9 mouse cellular contexts compared by ENCODE assay signal in genomic region chr3:96474909-96475655, GRCm38 (mm10). TPM values are rescaled to one million over a fixed set of nuclear protein-coding genes. Genes with fewer than 3 reads are reported as not detected.
DNase-seq lines count a peak whose midpoint lies in the region; ATAC-seq and TF ChIP-seq lines count a peak whose summit lies in the region.
"Had no signal": no experiment of that assay in that cellular context is flagged by ENCODE, and none has a peak within 500 bp of the region (broad histone marks: within the 10 kb centered on the region; RNA-seq: fewer than 3 reads in every experiment).

No protein-coding gene starts in this region.

- no peaks in the 10 kb centered on the region for H3K9me3 ChIP-seq in liver, embryonic 11.5 days (ENCODE audit: control insufficient read depth, low read length)
- H3K9me3 ChIP-seq in forebrain, embryonic 13.5 days (replicated peaks) = no peaks in the 10 kb centered on the region
- H3K9me3 ChIP-seq in liver, embryonic 12.5 days (replicated peaks) = no peaks in the 10 kb centered on the region

- H3K27ac ChIP-seq in liver, embryonic 11.5 days (ENCODE audit: low read depth, low read length) = no peak overlapping the region
- H3K27ac ChIP-seq in forebrain, embryonic 13.5 days = no peak overlapping the region
- H3K27ac ChIP-seq in liver, embryonic 12.5 days = no peak overlapping the region
- no peak overlapping the region for H3K27ac ChIP-seq in small intestine, adult 2 months (ENCODE audit: insufficient read depth, low read depth, low read length)
- H3K27ac ChIP-seq: macrophage had no signal

- TF ChIP-seq POLR2A in small intestine, adult 2 months (IDR thresholded peaks at IDR 0.05; ENCODE audit: low read depth, low read length) = no peak

- H3K4me2 ChIP-seq in liver, embryonic 11.5 days = peak overlapping the region; percentile 77
- H3K4me2 ChIP-seq in forebrain, embryonic 13.5 days = peak overlapping the region; percentile 67
- H3K4me2 ChIP-seq in liver, embryonic 12.5 days = peak overlapping the region; percentile 70

- 2% methylated on average over 44 of the region's 44 CpGs for WGBS in liver, embryonic 11.5 days
- WGBS in forebrain, embryonic 13.5 days = 2% methylated on average over 44 of the region's 44 CpGs
- WGBS in liver, embryonic 12.5 days (ENCODE audit: insufficient replicate concordance) = 3% methylated on average over 44 of the region's 44 CpGs
- WGBS in small intestine, adult 2 months = 4% methylated on average over 44 of the region's 44 CpGs

- peak overlapping the region; percentile 51; the same call in 1 of the 2 replicates for H3K9ac ChIP-seq in liver, embryonic 11.5 days (ENCODE audit: low read depth, low read length)
- peak overlapping the region; percentile 54 for H3K9ac ChIP-seq in forebrain, embryonic 13.5 days
- peak overlapping the region; percentile 49; the same call in 1 of the 2 replicates for H3K9ac ChIP-seq in liver, embryonic 12.5 days

- DNase-seq in liver, embryonic 11.5 days (ENCODE audit: low spot score) = peak; percentile 41
- no peak for DNase-seq in liver
- DNase-seq in spleen, adult 18-20 months = no peak
- no peak for DNase-seq in spleen, adult 12 weeks (ENCODE audit: low spot score)
- no peak for DNase-seq in adrenal gland, postnatal 4 days (ENCODE audit: low spot score in 2 of 2)

- TF ChIP-seq CTCF in small intestine, adult 2 months (IDR thresholded peaks at IDR 0.05; ENCODE audit: extremely low read depth, insufficient read length, insufficient replicate concordance, low read depth, low read length) = no peak

- H3K4me3 ChIP-seq in liver, embryonic 11.5 days (ENCODE audit: low read depth, low read length) = peak overlapping the region; percentile 51
- peak overlapping the region; percentile 38 for H3K4me3 ChIP-seq in forebrain, embryonic 13.5 days
- peak overlapping the region; percentile 47 for H3K4me3 ChIP-seq in liver, embryonic 12.5 days
- H3K4me3 ChIP-seq in small intestine, adult 2 months (ENCODE audit: low read depth, low read length) = peak overlapping the region; percentile 44

- peaks cover 4% of the 10 kb centered on the region; the same call in 1 of the 2 replicates for H3K4me1 ChIP-seq in liver, embryonic 11.5 days (replicated peaks; ENCODE audit: control insufficient read depth, insufficient read depth, low read length)
- H3K4me1 ChIP-seq in forebrain, embryonic 13.5 days = peaks cover 7% of the 10 kb centered on the region
- peaks cover 16% of the 10 kb centered on the region for H3K4me1 ChIP-seq in liver, embryonic 12.5 days
- H3K4me1 ChIP-seq in small intestine, adult 2 months (ENCODE audit: control insufficient read depth, insufficient read depth, insufficient read length, low read length) = peaks cover 8% of the 10 kb centered on the region

- H3K36me3 ChIP-seq in liver, embryonic 11.5 days (ENCODE audit: control insufficient read depth, insufficient read depth, low read length) = no peaks in the 10 kb centered on the region
- H3K36me3 ChIP-seq in forebrain, embryonic 13.5 days (ENCODE audit: poor library complexity, severe bottlenecking) = no peaks in the 10 kb centered on the region
- no peaks in the 10 kb centered on the region for H3K36me3 ChIP-seq in liver, embryonic 12.5 days
- H3K36me3 ChIP-seq in small intestine, adult 2 months (ENCODE audit: control insufficient read depth, insufficient read depth, low read length) = no peaks in the 10 kb centered on the region

- peaks cover 53% of the 10 kb centered on the region for H3K27me3 ChIP-seq in liver, embryonic 11.5 days (replicated peaks; ENCODE audit: control insufficient read depth, insufficient read depth, low read length)
- H3K27me3 ChIP-seq in forebrain, embryonic 13.5 days = peaks cover 72% of the 10 kb centered on the region
- H3K27me3 ChIP-seq in liver, embryonic 12.5 days (replicated peaks) = peaks cover 78% of the 10 kb centered on the region
- H3K27me3 ChIP-seq in small intestine, adult 2 months (ENCODE audit: control insufficient read depth, insufficient read depth, low read length) = peaks cover 29% of the 10 kb centered on the region

- ATAC-seq in liver, embryonic 11.5 days (replicated peaks; ENCODE audit: low FRiP score) = no peak
- ATAC-seq in forebrain, embryonic 13.5 days = no peak
- ATAC-seq in liver, embryonic 12.5 days = no peak

RNA-seq across cellular contexts. Expression of gene BC107364, which starts 23.0 kb away (rescaled TPM):
- not detected in 2 replicates for polyA plus RNA-seq in liver, embryonic 11.5 days (2014; fragmentation: Nextera tagmentation; extraction: Ambion mirVana)
- polyA plus RNA-seq in forebrain, embryonic 13.5 days (2015; fragmentation: Nextera tagmentation; extraction: Ambion mirVana) = not detected in 2 replicates
- not detected in 2 replicates for polyA plus RNA-seq in liver, embryonic 12.5 days (2016; fragmentation: Nextera tagmentation; extraction: Ambion mirVana)
- not detected in 2 replicates for polyA plus RNA-seq in small intestine, adult 2 months (2012; rRNA removed)
- not detected for total RNA-seq in adrenal gland, postnatal 4 days (2021)
- polyA plus RNA-seq: macrophage had no signal

RNA-seq across cellular contexts. Expression of gene Hfe2, which starts 49.9 kb away (rescaled TPM):
- 0.19 and 0.32 TPM in 2 replicates for polyA plus RNA-seq in liver, embryonic 11.5 days (2014; fragmentation: Nextera tagmentation; extraction: Ambion mirVana)
- polyA plus RNA-seq in forebrain, embryonic 13.5 days (2015; fragmentation: Nextera tagmentation; extraction: Ambion mirVana) = 0.25 and 0.36 TPM in 2 replicates
- polyA plus RNA-seq in liver, embryonic 12.5 days (2016; fragmentation: Nextera tagmentation; extraction: Ambion mirVana) = 0.68 and 0.98 TPM in 2 replicates
- 0.06 TPM in 1 of 2 replicates, not detected in the other for polyA plus RNA-seq in small intestine, adult 2 months (2012; rRNA removed)
- 10 to 100 TPM in 1 of 2 experiments, 1 to 10 TPM in 1; 3.9 to 11.2 TPM for total RNA-seq in adrenal gland, postnatal 4 days (2021)
- polyA plus RNA-seq: macrophage had no signal
